Mouse (Mus musculus) heart, postnatal 10 days (tissue): Measurements from ENCODE around the gene Mgat5b. TPM values are rescaled to one million over a fixed set of nuclear protein-coding genes. Genes with fewer than 3 reads are reported as not detected.

ENCODE experiments used
- DNase-seq, 2 experiments: peaks; one replicate each; pipeline ENCODE4 v3.0.0; 2021
- intact Hi-C: fragments of 180-260 bp; cut with DNase I; formaldehyde crosslinking; loops from one replicate; pipeline ENCODE4 v1.15.1; 2025
- total RNA-seq, 2 experiments: library from RNA; stranded (reverse); gene quantifications; 2 replicates each; pipeline ENCODE4 v1.2.3; 2021

Gene Mgat5b
- total RNA-seq, 2 experiments from 2014 or later = 0.40 to 0.57 TPM

DNA sequence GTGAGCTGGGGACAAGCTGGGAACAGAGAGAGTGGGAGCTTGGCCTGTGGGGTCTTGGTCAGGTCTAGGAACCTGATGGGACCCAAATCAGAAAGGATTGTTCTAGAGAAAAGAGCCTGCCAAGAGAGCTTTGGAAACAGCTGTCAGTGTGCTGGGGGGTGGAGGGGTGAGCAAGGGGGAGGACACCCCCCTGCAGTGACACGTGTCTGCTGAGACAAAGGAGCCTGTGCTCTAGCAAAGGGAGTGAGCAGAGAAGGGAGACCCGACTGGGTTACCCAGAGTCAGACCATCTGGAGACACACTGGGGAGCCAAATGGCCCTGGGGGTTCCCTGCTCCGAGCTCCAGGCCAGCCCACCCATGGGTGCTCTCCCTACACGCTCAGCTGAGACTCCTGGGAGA is 54.2 kb downstream of the Mgat5b start:
- intact Hi-C loops = no loop called here

DNA sequence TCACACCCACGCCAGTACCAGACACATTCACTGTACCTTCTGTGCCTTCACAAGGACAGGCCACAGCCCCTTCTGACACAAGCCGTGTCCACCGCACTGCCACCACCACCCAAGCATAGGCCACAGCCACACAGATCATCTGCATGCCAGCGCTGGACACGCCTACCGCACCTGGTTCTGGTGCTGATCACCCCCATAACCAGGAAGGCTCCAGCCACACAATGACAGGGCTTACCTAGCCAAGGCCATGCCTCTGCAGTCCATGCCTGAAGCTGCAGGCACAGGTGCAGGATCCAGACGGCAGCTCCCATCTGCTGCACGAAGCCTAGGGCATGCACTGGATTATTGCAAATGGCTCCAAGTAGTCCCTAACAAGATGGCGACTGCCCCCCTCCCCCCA is 54.8 kb downstream of the Mgat5b start:
- intact Hi-C loops = no loop called here
- DNase-seq = no peak

More for the DNA sequence above, 54.2 kb downstream of the Mgat5b start:
- DNase-seq = no peak

DNA sequence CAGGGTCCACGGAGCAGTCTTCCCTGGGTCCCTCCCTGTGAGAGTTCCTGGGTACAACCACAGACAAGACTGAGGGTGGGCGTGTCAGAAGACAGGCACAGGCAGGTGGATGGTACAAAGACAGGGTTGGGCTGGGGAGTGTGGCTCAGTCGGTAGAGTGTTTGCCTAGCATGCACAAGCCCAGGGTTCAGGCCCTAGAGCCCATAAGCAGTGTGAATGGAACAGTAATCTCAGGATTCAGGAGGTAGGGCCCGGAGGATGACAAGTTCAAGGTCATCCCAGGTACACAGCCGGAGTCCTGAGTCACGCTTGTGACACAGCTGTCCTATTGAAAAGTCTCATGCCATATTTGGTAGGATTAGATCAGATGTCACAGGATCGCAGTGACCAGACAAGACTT is 55.7 kb downstream of the Mgat5b start:
- intact Hi-C loops = no loop called here
- no peak for DNase-seq

DNA sequence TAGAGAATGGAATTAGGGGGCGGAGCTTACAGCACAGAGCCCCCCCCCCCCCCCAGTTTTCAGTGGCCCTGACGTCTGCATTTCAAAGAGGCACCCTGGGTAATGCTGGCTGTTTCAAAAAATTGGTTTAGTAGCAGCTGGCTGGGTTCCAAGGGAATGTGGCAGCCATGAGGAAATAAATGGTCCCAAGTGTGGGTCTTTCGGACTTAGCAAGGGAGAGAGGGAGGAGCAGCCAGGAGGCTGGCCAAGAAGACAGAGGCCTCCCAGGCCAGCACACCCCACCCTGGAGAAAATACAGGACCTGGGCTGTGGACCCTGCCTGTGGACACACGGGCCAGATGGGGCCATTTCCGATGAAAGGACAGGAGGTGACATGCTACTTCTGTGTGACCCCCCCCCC is 61.6 kb downstream of the Mgat5b start:
- peak; percentile 12 to 34 for DNase-seq
- intact Hi-C loops = no loop called here

GRCm38 (mm10) chr11:116982543-116982942 is 63.9 kb downstream of the Mgat5b start:
- intact Hi-C loops = no loop called here

DNA sequence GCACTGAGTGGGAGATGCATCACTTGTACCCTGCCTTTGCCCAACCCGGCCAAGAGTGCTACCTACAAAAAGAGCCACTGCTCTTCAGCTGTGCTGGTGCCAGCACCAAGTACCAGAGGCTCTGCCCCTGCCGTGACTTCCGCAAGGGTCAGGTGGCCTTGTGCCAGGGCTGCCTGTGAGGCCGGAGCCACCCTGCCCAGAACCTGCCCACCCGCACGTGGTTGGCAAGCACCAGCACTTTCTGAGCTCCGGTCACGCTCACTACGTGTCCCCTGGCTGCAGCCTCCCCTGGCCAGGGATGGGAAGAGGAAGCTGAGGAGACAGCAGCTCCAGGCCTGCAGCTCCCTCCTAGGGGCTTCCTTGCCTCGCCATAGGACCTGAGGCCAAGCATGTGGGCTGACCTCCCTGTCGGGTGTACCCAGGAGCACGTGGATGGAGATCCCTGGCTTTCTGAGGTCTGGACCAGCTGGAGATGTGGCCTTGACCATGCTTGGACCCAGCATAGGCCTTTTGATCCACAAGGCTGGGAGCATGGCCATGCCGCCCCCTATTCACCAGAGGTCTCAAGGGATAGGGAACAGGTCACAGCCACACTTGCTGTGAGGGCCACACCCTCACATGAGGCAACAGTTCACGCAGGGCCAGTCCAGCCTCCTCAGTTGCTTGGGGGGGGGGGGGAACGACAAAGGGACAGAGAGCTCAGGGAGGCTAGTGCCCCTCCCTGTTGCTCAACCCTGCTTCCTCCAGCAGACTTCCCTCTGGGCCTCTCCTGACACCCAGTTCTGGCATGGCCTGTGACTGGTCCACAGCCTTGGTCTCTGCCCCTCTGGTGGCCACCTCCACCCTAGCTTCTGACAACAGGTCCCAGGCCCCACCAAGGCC is 67.1 kb downstream of the Mgat5b start:
- DNase-seq = peak; percentile 11 to 24

More at GRCm38 (mm10) chr11:116982543-116982942, 63.9 kb downstream of the Mgat5b start:
- no peak for DNase-seq

DNA sequence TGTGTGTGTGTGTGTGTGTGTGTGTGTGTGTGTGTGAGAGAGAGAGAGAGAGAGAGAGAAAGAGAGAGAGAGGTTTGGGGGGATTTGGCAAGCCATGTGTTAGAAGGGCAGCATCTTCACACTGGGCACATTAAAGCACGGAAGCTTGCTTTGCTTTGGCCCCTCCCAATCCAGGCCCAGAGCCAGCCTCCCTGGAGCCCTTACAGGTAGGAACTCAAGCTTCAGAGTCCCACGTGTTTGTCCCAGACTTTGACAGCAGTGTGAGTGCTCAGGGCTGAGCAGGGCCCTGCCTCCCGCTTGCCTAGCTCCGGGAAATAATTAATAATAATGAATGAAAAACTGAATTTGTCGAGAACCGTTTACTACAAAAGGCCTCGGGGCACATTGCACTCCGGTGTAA is 69.5 kb downstream of the Mgat5b start:
- DNase-seq = no peak
- intact Hi-C loops = no loop called here

More for the DNA sequence above, 67.1 kb downstream of the Mgat5b start:
- intact Hi-C loops = no loop called here

DNA sequence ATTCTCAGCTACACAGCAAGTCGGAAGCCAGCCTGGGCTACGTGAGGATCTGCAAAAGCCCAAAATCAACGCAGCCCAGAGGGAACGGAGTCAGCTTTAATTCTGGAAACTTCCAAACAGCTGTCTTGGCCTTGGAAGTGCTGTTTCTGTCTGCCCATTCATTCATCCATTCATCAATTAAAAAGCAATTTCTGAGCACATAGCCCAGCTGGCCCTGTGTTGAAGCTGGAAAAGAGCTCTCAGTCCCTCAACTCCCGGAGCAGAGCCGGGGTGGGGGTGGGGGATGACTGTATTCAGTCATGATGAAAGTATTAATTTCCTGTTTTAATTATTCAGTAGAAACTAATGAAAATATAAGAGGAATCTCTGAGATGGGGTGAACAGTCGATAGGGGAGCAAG is 71.6 kb downstream of the Mgat5b start:
- intact Hi-C loops = loop anchor here (5.0 kb wide), 1 partner anchor 103 kb away; no protein-coding TSS in a partner anchor

GRCm38 (mm10) chr11:116991410-116991809 is 72.7 kb downstream of the Mgat5b start:
- intact Hi-C loops = loop anchor here (5.0 kb wide), 1 partner anchor 104 kb away; no protein-coding TSS in a partner anchor
- DNase-seq = no peak

More for the DNA sequence above, 71.6 kb downstream of the Mgat5b start:
- DNase-seq = no peak

DNA sequence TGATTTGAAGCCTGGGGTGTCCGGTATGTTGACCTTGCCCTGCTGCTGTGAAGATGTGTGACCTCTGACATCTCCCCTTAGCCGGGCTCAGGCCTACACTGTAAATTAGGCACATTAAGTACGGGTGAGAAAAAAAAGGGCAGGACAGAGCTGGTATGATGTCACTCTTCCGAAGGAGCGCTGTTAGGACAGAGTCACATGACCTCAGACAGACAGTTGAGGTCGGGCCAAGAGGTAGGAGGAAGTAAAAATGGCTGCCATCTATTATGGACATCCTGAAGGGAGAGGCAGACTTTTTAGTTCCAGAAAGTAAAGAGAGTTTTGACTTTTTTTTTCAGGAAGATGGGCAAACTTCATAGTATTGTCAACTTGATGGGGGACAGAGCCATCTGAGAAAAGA is 73.3 kb downstream of the Mgat5b start:
- DNase-seq = no peak
- intact Hi-C loops = loop anchor here (5.0 kb wide), 1 partner anchor 105 kb away; no protein-coding TSS in a partner anchor

DNA sequence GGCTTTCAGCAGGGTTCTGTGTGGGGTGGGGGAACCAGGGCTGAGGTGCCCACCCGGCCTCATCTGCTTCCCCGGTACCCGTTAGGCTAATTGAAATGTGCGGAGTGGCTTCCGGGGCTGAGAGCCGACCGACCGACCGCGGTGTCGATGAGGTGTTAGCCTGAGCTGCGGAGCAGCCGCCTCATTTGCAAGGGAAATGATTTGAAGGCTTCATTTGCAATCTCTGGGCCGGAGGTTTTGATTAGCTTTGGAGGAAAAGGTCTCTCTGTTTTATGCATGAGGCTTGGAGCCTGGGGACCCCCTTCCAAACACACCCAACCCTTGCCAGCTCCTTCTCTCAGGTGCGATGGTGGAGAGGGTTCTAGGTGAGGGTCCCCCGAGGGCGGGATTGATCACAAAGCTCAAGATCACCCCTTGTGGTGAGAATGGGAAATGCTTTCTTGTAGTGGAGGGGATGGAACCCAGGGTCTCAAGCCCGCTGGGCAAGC is 75.5 kb downstream of the Mgat5b start:
- peak in 1 of 2 experiments; percentile 48 for DNase-seq
- intact Hi-C loops = loop anchor here (2.0 to 5.0 kb wide), 2 partner anchors 75 to 107 kb away; partner anchors contain the start of gene Mgat5b

DNA sequence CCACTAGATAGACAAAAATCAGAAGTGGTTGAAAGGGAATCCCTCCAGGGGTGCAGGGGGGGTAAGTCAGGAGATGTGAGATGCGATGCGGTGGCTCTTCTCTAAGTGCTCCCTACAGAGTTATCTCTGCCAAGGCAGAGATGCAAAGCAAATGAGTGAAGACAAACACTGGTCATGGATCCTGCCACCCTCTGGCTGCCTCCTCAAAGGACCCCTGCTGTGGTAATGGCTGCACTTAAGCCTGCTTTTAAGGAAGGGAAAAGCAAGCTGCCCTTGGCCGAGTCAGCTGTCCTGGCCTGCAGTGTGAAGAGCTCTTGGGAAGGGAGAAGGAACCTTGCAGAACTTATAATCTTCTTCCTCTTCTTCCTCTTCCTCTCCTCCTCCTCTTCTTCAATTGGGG is 78.3 kb downstream of the Mgat5b start:
- intact Hi-C loops = no loop called here
- DNase-seq = no peak

DNA sequence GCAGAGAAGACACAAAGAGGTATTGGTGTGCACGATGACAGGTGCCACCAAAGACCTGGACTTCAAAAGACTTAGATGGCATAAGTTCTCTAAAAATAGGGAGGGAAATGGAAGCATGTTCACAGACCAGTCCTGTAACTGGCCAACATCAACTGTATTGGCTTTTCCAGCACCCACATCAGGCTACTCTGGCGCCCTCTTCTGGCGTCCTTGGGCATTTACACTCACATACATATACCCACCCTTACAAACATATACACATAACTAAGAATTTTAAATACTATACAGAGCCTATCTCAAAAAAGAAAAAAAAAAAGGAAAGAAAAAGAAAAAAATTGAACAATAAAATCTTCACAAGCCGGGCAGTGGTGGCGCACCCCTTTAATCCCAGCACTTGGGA is 80.3 kb downstream of the Mgat5b start:
- no peak for DNase-seq
- intact Hi-C loops = no loop called here

DNA sequence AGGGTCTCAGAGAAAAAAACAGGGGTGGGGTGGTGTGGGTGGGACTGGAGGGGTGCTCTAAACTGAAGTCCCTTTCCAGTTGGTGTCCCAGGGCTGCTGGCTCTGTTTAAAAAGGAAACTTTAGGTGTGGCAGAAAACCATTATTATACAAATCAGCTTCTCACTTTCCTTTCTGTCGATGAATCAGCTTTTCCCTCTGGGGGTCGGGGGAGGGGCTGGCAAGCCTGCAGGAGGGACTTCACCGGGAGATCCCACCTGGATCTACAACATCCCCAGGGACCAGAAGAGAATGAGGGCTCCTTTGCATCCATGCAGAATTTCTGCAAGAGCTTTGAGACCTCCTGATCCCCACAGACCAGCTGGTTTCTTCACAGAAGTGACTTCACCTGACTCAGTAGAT is 81.6 kb downstream of the Mgat5b start:
- DNase-seq = no peak
- intact Hi-C loops = no loop called here

- no peak for DNase-seq
- intact Hi-C loops = no loop called here
Observed at GRCm38 (mm10) chr11:117001789-117002188, 83.1 kb downstream of the Mgat5b start.

DNA sequence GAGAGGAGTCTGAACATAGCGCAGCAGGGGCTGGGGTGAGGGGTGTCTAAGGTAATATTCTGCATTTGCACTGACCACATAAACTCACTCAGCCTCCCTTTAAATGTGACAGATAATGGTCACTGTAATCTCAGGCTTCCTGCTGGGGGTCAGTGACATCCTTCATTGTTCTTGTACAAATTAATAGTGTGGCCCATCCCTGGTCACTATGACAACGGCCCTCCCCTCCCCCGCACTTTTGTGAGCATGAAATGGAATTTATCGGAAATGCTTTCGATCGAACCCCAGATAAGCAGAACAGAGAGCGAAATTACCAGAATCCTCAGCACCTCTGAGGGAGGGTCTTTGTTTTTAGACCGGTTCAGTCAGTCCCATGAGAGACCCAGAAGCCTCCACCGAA is 84.8 kb downstream of the Mgat5b start:
- intact Hi-C loops = no loop called here
- DNase-seq = no peak

- DNase-seq = no peak
- intact Hi-C loops = no loop called here
Observed at GRCm38 (mm10) chr11:117004277-117004676, 85.6 kb downstream of the Mgat5b start.

DNA sequence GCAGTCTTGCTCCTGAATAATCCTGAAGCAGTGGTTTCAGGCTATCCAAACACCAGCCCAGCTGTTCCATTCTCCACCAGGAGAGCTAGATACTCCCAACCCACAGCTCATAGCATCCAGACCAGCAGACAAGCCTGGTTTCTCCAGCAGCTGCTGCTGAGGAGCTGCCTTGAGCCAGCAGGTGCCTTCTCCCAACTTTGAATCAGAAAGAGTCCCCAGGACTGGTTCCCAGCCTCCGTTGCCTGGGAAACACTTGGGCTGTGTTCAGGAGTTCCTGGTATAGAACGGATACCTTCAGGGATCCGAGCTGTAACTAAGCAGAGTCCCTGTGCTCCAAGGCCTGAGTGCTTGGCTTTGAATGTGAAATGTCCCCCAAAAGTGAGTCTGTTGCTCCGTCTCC is 98.8 kb downstream of the Mgat5b start:
- DNase-seq = no peak
- intact Hi-C loops = no loop called here

GRCm38 (mm10) chr11:117018410-117018809 is 99.7 kb downstream of the Mgat5b start:
- DNase-seq = peak; percentile 76 to 79
- intact Hi-C loops = loop anchor here (1.0 kb wide), 1 partner anchor 100 kb away; the partner anchor contains the start of gene Mgat5b

DNA sequence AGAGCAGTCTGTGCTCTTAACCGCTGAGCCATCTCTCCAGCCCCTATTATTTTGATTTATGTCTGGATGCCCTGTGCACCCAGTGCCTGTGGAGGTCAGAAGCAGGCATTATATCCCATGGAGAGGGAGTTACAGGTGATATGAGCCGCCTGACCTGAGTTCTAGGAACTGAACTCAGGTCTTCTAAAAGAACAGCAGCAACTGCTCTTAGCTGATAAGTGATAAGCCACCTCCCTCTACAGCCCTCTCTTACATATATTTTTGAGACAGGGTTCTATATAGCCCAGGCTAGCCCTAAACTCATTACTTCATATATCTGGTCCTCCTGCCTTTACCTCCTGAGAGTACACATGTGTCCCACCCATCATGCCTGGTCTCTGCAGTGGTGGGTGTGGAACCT is 102.4 kb downstream of the Mgat5b start:
- intact Hi-C loops = no loop called here
- no peak for DNase-seq

GRCm38 (mm10) chr11:117023537-117023936 is 104.9 kb downstream of the Mgat5b start:
- no peak for DNase-seq
- intact Hi-C loops = no loop called here

DNA sequence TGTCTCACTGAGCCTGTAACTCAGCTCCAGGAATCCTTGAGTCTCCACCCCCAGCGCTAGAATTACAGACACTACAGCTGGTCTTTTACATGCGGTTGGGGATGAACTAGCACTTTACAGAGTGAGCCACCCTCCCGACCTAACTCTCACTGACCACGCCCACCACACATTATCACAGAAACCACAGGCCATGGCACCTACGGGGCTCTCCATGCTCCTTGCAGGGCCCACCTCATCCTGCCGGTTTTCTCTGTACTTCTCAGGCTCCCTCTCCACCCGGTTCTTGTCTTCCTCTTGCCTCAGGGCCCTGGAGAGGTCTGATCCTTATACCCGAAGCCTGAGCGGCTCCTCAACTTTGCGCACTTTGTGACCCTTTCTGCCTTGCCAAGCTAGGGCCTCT is 109.0 kb downstream of the Mgat5b start:
- DNase-seq = no peak
- intact Hi-C loops = no loop called here
